Mouse (Mus musculus): ENCODE results near the gene Gm5141.
"Not testable (repeated sequence)": the region's sequence is repeated elsewhere in the genome, so short reads cannot be mapped to it uniquely, and the experiment has no call there.

- TF ChIP-seq CTCF (IDR thresholded peaks at IDR 0.05; ENCODE audit: borderline replicate concordance, insufficient read depth, low read depth, low read length); POLR2A (IDR thresholded peaks at IDR 0.05; ENCODE audit: borderline replicate concordance, insufficient read depth, low read length): not testable (repeated sequence)
Measured at GRCm38 (mm10) chr13:62760432-62761415, 24.9 kb downstream of the Gm5141 start, which contains the start of gene Platr25.
